Mouse (Mus musculus) MEL (cell line): ENCODE results near the gene Apoa2.

Experiments
- CTCF ChIP-seq, 3 experiments: IDR thresholded peaks in 2 of 3; conservative IDR thresholded peaks in 1 of 3; 2 replicates each; pipeline ENCODE4 v1.5.1; 2011 to 2012; ENCODE audit warnings: low read length in 3 of 3, low read depth in 2 of 3, mild to moderate bottlenecking in 2 of 3, improper control_type of control experiment in 1 of 3, inconsistent platforms in 1 of 3, mixed read lengths in 1 of 3, moderate library complexity in 1 of 3; ENCODE audit not compliant: control insufficient read depth in 1 of 3, insufficient read depth in 1 of 3, poor library complexity in 1 of 3, severe bottlenecking in 1 of 3
- EP300 ChIP-seq, 2 experiments: IDR thresholded peaks; 2 replicates each; pipeline ENCODE4 v1.6.1; 2011; ENCODE audit warnings: improper control_type of control experiment in 2 of 2, low read length in 2 of 2, low read depth in 1 of 2, mild to moderate bottlenecking in 1 of 2
- GABPA ChIP-seq: IDR thresholded peaks from 2 replicates; pipeline ENCODE4 v1.6.1; 2012; ENCODE audit warnings: low read depth, mild to moderate bottlenecking, inconsistent platforms, low read length, improper control_type of control experiment, moderate library complexity
- GATA1 ChIP-seq: IDR thresholded peaks from 2 replicates; pipeline ENCODE4 v1.6.1; 2011; ENCODE audit warnings: low read depth, low read length, improper control_type of control experiment
- KAT2A ChIP-seq: conservative IDR thresholded peaks from 2 replicates; pipeline ENCODE4 v1.6.1; 2012; ENCODE audit warnings: low read depth, low read length, improper control_type of control experiment, inconsistent platforms
- POLR2A ChIP-seq, 2 experiments: IDR thresholded peaks; 2 replicates each; pipeline ENCODE4 v1.6.1; 2011 to 2012; ENCODE audit warnings: low read length in 2 of 2, mild to moderate bottlenecking in 2 of 2, control low read depth in 1 of 2, improper control_type of control experiment in 1 of 2, low read depth in 1 of 2, moderate library complexity in 1 of 2; ENCODE audit not compliant: control insufficient read depth in 1 of 2, insufficient read depth in 1 of 2, poor library complexity in 1 of 2
- POLR2AphosphoS5 ChIP-seq: IDR thresholded peaks from 2 replicates; pipeline ENCODE4 v1.6.1; 2012; ENCODE audit warnings: low read depth, borderline replicate concordance, mild to moderate bottlenecking, inconsistent platforms, low read length, moderate library complexity, mixed read lengths
- TAL1 ChIP-seq: IDR thresholded peaks from 2 replicates; pipeline ENCODE4 v1.6.1; 2012; ENCODE audit warnings: mild to moderate bottlenecking, inconsistent platforms, low read length, moderate library complexity, mixed read lengths

- TF ChIP-seq EP300 (IDR thresholded peaks at IDR 0.05; ENCODE audit: low read depth in 1 of 2, low read length in 2 of 2): no peak
- TF ChIP-seq POLR2AphosphoS5: no peak
- no peak for TF ChIP-seq KAT2A
- no peak for TF ChIP-seq CTCF (IDR thresholded peaks at IDR 0.05 in 2 of 3, conservative IDR thresholded peaks at IDR 0.05 in 1 of 3; ENCODE audit: control insufficient read depth in 1 of 3, insufficient read depth in 1 of 3, low read depth in 2 of 3, low read length in 3 of 3, poor library complexity in 1 of 3, severe bottlenecking in 1 of 3)
- no peak for TF ChIP-seq POLR2A (IDR thresholded peaks at IDR 0.05; ENCODE audit: control insufficient read depth in 1 of 2, insufficient read depth in 1 of 2, low read depth in 1 of 2, low read length in 2 of 2, poor library complexity in 1 of 2)
- TF ChIP-seq GABPA: no peak
- no peak for TF ChIP-seq GATA1
- no peak for TF ChIP-seq TAL1
Measured at GRCm38 (mm10) chr1:171195887-171196397, 28.9 kb upstream of the Apoa2 start, which contains the start of gene Pcp4l1.
